Mouse (Mus musculus) embryonic facial prominence, embryonic 11.5 days (tissue): ENCODE measurements around the gene Rhbdf1. TPM values are rescaled to one million over a fixed set of nuclear protein-coding genes. Genes with fewer than 3 reads are reported as not detected.

Experiments
- ATAC-seq: fragments of 200-750 bp; cut with Nextera tagmentation; replicated peaks from 2 replicates; pipeline ENCODE4 v1.8.0; 2017; ENCODE audit warnings: low read depth; ENCODE audit not compliant: insufficient number of reproducible peaks, low FRiP score, low TSS enrichment
- DNase-seq: peaks from one replicate; pipeline ENCODE4 v3.0.0-alpha.2; 2015; ENCODE audit warnings: low spot score
- H3K27ac ChIP-seq: fragments of 300-500 bp; sonication (generic); replicated peaks from 2 replicates; pipeline ENCODE4 v1.5.1; 2014; ENCODE audit warnings: mild to moderate bottlenecking, low read depth, low read length, control low read depth
- H3K27me3 ChIP-seq: fragments of 300-500 bp; sonication (generic); 2 replicates; pipeline ENCODE4 v1.6.1; 2014; ENCODE audit warnings: mild to moderate bottlenecking, low read length, moderate library complexity, mixed read lengths; ENCODE audit not compliant: control insufficient read depth, insufficient read depth
- H3K36me3 ChIP-seq: fragments of 300-500 bp; sonication (generic); replicated peaks from 2 replicates; pipeline ENCODE4 v1.6.1; 2014; ENCODE audit warnings: low read depth, mild to moderate bottlenecking, low read length, moderate library complexity, mixed read lengths; ENCODE audit not compliant: control insufficient read depth, insufficient read depth
- H3K4me1 ChIP-seq: fragments of 300-500 bp; sonication (generic); 2 replicates; pipeline ENCODE4 v1.6.1; 2014; ENCODE audit warnings: low read length, mixed read lengths; ENCODE audit not compliant: control insufficient read depth, insufficient read depth
- H3K4me2 ChIP-seq: fragments of 300-500 bp; sonication (generic); 2 replicates; pipeline ENCODE4 v1.6.1; 2014; ENCODE audit warnings: low read depth, mild to moderate bottlenecking, control low read depth, low read length, moderate library complexity
- H3K4me3 ChIP-seq: fragments of 300-500 bp; sonication (generic); 2 replicates; pipeline ENCODE4 v1.5.1; 2014; ENCODE audit warnings: low read depth, low read length, control low read depth
- H3K9ac ChIP-seq: fragments of 300-500 bp; sonication (generic); replicated peaks from 2 replicates; pipeline ENCODE4 v1.6.1; 2014; ENCODE audit warnings: mild to moderate bottlenecking, control low read depth, low read length
- H3K9me3 ChIP-seq: fragments of 300-500 bp; sonication (generic); replicated peaks from 2 replicates; pipeline ENCODE4 v1.6.1; 2016; ENCODE audit warnings: mild to moderate bottlenecking, low read length, inconsistent platforms, mixed read lengths; ENCODE audit not compliant: control insufficient read depth
- WGBS: fragments of 180-500 bp; shearing (Covaris S2); extraction: QIAGEN DNeasy Blood & Tissue Kit; methylation state at CpG from one replicate; pipeline ENCODE4 v1.1.7; 2014; 5-methylcytosine and 5-hydroxymethylcytosine counted together
- polyA plus RNA-seq: library from polyadenylated mRNA; unstranded; fragments of >200 nt; fragmentation: Nextera tagmentation; extraction: Ambion mirVana; gene quantifications from 2 replicates; pipeline ENCODE4 v1.2.1, GENCODE M21; 2014

Rhbdf1 gene
- polyA plus RNA-seq, 1 experiment from 2014 or later, result 21.6 TPM

DNA sequence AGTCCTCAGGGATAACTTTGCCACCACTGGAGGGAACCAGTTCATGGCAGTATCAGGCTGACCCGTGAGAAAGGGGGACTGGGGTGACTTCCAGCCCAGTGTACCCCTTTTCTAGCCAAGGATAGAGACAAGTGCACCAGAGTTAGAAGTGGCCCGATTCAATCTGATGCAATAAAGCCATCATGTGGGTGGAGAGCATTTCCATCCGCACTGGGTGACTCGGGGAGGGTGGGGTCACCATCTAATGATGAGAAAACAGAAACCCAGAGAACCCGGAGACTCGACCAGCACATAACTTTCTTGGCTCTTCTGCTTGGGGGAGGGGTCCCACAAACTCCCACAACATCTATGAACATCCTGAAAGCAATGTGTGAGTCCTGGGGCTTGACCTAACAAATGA lies 25.4 kb downstream of the Rhbdf1 start:
- Histone ChIP-seq H3K4me2 (no peak overlapping the region), H3K4me3 (no peak overlapping the region), H3K36me3 (no peaks in the 10 kb centered on the region), H3K9me3 (no peaks in the 10 kb centered on the region), H3K4me1 (no peaks in the 10 kb centered on the region; the same call in 1 of the 2 replicates), H3K27me3 (no peaks in the 10 kb centered on the region), H3K9ac (no peak overlapping the region), H3K27ac (no peak overlapping the region)
- DNase-seq (no peak), ATAC-seq (no peak)
- WGBS, result 77% methylated on average over 6 of the region's 6 CpGs

DNA sequence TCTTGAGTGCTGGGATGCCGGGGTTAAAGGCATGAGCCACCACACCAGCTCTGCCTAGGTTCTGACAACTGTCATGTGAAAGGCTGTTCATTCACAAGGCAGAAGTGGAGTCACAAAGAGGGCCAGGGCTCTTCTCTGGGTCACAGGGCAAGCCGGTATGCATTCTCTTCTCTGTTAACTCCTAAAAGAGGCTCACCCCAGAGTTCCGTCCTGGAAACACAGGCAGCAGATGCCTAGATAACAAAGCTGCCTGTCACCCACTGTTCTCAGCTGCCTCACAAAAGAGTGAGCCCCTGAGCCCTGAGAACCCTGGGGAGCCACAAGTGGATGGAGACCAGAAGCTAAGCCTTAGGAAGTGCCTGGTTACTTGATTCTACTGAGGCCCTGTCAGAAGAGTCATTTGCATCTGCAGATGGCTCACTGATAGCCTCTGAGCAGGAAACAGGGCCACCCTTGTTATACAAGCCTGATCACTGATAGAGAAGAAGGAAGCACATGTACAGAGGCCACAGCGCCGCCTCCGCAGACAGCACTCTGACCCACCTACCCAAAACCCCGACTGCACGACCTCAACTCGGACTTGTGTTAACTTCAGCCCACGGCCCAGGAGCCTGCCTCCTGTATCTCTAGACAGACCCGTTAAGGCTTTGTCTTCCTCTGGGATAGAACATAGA lies 26.1 kb downstream of the Rhbdf1 start:
- WGBS, result 20% methylated on average over 11 of the region's 11 CpGs
- Histone ChIP-seq H3K27ac (no peak overlapping the region), H3K4me1 (no peaks in the 10 kb centered on the region; the same call in 1 of the 2 replicates), H3K9me3 (no peaks in the 10 kb centered on the region), H3K27me3 (no peaks in the 10 kb centered on the region), H3K4me3 (no peak overlapping the region), H3K4me2 (no peak overlapping the region), H3K9ac (no peak overlapping the region), H3K36me3 (no peaks in the 10 kb centered on the region)
- ATAC-seq, result no peak
- DNase-seq, result no peak

DNA sequence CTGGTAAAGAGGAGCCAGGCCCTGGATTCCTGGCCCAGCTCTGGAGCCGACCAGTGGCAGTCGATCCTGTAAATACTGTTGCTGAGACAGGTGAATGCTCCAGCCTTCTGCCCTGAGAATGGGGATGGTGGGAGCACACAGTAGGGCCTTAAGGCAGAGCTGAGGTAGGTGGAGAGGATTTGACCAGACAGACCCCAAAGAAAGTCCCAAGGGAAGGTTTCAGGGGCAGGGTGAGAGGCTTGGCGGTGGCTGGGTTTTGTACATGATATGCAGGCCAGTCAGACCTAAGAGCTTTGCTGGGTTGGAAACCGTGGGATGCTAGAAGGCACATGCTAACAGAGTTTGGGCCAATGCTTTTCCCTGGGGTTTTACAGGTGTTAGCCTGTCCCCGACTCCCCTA lies 27.5 kb downstream of the Rhbdf1 start:
- WGBS, result 89% methylated on average over 5 of the region's 5 CpGs
- H3K4me2 ChIP-seq, result no peak overlapping the region
- H3K4me1 ChIP-seq, result no peaks in the 10 kb centered on the region; the same call in 1 of the 2 replicates
- no peak overlapping the region for H3K9ac ChIP-seq
- no peaks in the 10 kb centered on the region for H3K27me3 ChIP-seq
- no peak overlapping the region for H3K4me3 ChIP-seq
- ATAC-seq, result no peak
- H3K9me3 ChIP-seq, result no peaks in the 10 kb centered on the region
- no peaks in the 10 kb centered on the region for H3K36me3 ChIP-seq
- DNase-seq, result no peak
- H3K27ac ChIP-seq, result no peak overlapping the region

DNA sequence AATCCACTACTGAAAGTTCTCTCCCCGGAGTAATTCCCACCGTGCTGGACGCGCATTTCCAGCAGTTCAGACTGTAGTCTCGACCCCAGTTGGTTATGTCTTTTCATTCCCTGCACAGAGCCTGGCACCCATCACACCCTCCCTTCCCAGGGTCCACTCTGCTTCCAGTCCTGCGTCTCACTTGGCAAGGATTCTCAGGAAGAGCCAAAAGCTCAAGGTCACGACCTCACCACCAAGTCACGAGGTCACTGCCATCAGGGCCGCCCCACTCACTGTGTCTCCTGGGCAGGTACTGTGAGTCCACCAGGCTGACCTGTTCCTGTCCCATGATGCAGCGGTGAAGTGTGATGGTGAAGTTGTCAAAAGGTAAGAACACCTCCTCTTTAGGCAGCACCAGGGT lies 28.0 kb downstream of the Rhbdf1 start:
- Histone ChIP-seq H3K27me3 (no peaks in the 10 kb centered on the region), H3K4me3 (no peak overlapping the region), H3K27ac (no peak overlapping the region), H3K9me3 (no peaks in the 10 kb centered on the region), H3K9ac (no peak overlapping the region), H3K36me3 (no peaks in the 10 kb centered on the region), H3K4me1 (no peaks in the 10 kb centered on the region; the same call in 1 of the 2 replicates), H3K4me2 (no peak overlapping the region)
- 70% methylated on average over 10 of the region's 10 CpGs for WGBS
- no peak for ATAC-seq
- DNase-seq, result no peak

DNA sequence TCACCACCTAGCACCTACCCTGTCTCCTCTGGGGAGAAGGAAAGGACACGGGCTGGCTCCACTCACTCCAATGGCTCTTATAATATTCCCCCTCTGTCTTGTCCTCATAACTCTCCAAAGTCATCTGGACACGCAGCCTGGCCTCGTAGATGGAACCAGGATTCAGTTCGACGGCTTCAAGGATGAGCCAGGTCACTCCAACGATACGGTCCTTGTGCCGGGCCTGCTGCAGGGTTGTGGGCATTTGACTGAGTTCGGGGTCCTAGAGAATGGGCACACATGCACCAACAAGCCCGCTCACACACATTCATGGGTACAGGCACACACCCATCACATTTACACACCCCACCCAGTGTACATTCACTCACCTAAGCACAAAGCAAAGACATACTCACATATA lies 28.9 kb downstream of the Rhbdf1 start:
- no peak for ATAC-seq

DNA sequence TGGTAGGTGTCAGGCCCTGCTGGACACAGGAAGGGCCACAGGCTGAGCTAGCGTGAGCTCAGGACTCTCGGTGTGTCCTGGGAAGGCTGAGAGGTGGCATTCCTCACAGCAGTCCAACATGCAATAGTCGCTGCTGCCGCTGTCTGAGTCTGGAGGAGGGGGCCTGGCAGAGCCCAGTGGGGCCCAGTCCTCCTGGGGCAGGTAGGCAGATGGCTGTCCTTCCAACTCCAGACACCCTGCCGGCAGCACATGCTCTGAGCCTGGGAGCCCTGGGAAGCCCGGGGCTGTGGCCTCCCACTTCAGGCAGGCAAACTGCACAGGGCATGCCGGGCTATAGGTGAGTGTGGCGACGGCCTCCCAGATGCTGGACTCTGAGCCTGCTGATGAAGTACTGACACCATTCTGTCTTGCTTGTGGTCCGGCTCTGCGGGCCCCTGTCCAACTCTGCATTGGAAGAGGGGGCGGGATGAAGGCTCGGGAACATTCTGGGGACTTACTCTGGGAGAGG lies 31.4 kb downstream of the Rhbdf1 start:
- 81% methylated on average over 13 of the region's 13 CpGs for WGBS
- Histone ChIP-seq H3K4me1 (no peaks in the 10 kb centered on the region; the same call in 1 of the 2 replicates), H3K9ac (no peak overlapping the region), H3K36me3 (no peaks in the 10 kb centered on the region), H3K4me3 (no peak overlapping the region), H3K27ac (no peak overlapping the region), H3K27me3 (no peaks in the 10 kb centered on the region), H3K4me2 (no peak overlapping the region), H3K9me3 (no peaks in the 10 kb centered on the region)
- ATAC-seq, result no peak
- DNase-seq, result no peak

More for the DNA sequence above, 28.9 kb downstream of the Rhbdf1 start:
- Histone ChIP-seq H3K9me3 (no peaks in the 10 kb centered on the region), H3K27ac (no peak overlapping the region), H3K4me3 (no peak overlapping the region), H3K27me3 (no peaks in the 10 kb centered on the region), H3K4me1 (no peaks in the 10 kb centered on the region; the same call in 1 of the 2 replicates), H3K4me2 (no peak overlapping the region), H3K9ac (no peak overlapping the region), H3K36me3 (no peaks in the 10 kb centered on the region)
- DNase-seq, result no peak
- 93% methylated on average over 10 of the region's 10 CpGs for WGBS

DNA sequence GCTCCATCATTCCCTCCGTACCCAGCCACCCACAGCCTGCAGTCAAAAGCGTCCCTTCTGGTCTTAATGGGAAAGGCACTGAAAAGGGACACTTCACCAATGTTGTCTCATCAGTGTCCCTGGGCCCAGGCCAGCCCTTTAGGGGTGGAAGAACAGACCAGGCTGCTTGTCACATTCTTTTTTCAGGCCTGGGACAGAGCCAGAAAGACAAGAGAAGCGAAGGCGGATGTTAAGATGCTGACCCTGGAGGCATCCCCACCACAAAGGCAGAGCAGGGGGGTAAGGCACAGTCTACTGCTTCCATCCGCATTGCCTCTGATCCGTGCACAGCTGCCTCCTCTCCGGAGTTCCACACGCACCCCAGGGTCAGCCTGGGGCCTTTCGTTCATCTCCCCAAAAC lies 32.0 kb downstream of the Rhbdf1 start:
- 83% methylated on average over 9 of the region's 9 CpGs for WGBS
- ATAC-seq, result no peak
- no peaks in the 10 kb centered on the region; the same call in 1 of the 2 replicates for H3K4me1 ChIP-seq
- no peak overlapping the region for H3K4me3 ChIP-seq
- H3K27ac ChIP-seq, result no peak overlapping the region
- H3K36me3 ChIP-seq, result no peaks in the 10 kb centered on the region
- H3K9ac ChIP-seq, result no peak overlapping the region
- DNase-seq, result no peak
- no peaks in the 10 kb centered on the region for H3K27me3 ChIP-seq
- no peak overlapping the region for H3K4me2 ChIP-seq
- no peaks in the 10 kb centered on the region for H3K9me3 ChIP-seq

DNA sequence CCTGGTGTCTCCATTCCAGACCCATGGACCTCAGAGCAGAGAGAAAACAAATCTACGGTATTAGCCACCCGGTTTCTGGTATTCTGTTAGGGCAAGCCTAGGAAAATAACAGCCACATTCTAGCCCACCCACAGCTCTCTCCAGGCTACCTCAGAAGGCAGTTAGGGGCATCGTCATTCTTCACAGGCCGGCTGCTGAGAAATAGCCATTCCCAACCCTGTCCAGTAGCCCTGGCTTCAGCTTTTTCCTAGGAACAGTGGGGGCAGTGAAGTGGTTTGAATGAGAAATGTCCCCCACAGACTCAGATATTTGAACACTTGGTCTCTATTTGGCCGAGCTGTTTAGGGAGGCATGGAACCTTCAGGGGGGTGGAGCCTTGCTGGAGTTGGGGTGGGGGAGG lies 32.7 kb downstream of the Rhbdf1 start:
- Histone ChIP-seq H3K9me3 (no peaks in the 10 kb centered on the region), H3K9ac (no peak overlapping the region), H3K36me3 (no peaks in the 10 kb centered on the region), H3K27ac (no peak overlapping the region), H3K27me3 (no peaks in the 10 kb centered on the region), H3K4me1 (no peaks in the 10 kb centered on the region; the same call in 1 of the 2 replicates), H3K4me3 (no peak overlapping the region), H3K4me2 (no peak overlapping the region)
- ATAC-seq (no peak), DNase-seq (no peak)
- 66% methylated on average over 5 of the region's 5 CpGs for WGBS
